Mouse (Mus musculus) stomach, postnatal 0 days (tissue): Measurements from ENCODE around the gene Ecm2.

Source experiments
- CTCF ChIP-seq: IDR thresholded peaks from 2 replicates; pipeline ENCODE4 v1.5.1; 2016; ENCODE audit warnings: antibody characterized with exemption, low read depth, mild to moderate bottlenecking, moderate library complexity
- EP300 ChIP-seq: optimal IDR thresholded peaks from 2 replicates; pipeline ENCODE3; 2016; ENCODE audit warnings: antibody characterized with exemption

GRCm38 (mm10) chr13:49554519-49554918 lies 49.9 kb downstream of the Ecm2 start:
- TF ChIP-seq CTCF (no peak), EP300 (no peak)
